Mouse (Mus musculus) ES-Bruce4 (cell line): ENCODE results near the gene Tmem72.

ENCODE experiments used
- CTCF ChIP-seq: IDR thresholded peaks from one replicate; pipeline ENCODE4 v1.8.1; 2011; ENCODE audit warnings: low read depth, low read length
- EP300 ChIP-seq: IDR thresholded peaks from 2 replicates; pipeline ENCODE4 v1.6.1; 2011; ENCODE audit warnings: low read depth, low read length; ENCODE audit not compliant: insufficient read depth

DNA sequence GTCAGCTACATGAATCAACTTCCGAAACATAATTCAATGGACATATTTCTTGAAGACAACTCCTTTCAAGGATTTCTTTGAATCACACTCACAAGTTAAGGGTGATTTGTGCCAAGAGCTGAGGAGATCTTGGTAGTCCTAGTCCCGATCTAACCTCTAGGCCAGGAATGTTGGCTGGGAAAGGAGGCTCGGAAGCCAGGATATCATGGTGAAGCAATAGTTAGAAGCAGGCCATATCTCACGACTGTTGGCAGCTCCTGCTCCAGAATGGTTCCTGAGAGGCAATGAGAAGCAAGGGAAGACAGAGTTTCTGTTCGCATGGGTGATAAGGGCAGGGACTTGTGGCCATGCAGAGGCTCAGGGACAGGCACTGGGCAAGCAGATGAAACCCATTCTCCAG is 79.2 kb downstream of the Tmem72 start:
- TF ChIP-seq CTCF (no peak), EP300 (no peak)
